Mouse (Mus musculus): ENCODE results near the gene Pdcd6.

DNA sequence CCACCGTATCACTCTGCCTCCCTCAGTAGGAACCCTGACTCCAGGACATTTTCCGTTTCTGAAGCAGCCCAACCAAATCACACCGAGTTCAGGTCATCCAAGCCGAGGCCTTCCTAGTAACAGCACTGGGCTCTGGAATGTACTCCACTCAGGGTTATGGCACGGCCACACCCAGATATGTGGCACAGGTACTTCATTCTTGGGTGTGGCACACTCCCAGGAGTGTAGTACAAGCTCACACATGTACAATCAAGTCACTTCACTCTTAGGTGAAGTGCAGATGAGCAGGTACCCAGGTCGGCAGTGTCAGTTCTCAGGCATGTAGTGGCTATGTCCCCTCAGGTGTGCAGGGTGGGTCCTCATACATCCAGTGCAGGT lies 15.8 kb downstream of the Pdcd6 start:
- no peak for TF ChIP-seq CTCF (conservative IDR thresholded peaks at IDR 0.05; ENCODE audit: low read length)
- no peak for TF ChIP-seq NANOG (IDR thresholded peaks at IDR 0.05; ENCODE audit: borderline replicate concordance, low read length)
- no peak for TF ChIP-seq POU5F1 (IDR thresholded peaks at IDR 0.05; ENCODE audit: borderline replicate concordance, low read length)

Data from E14TG2a.4 (cell line).